Mouse (Mus musculus) G1E (cell line): ENCODE measurements around the gene Samd7.

ENCODE experiments used
- CTCF ChIP-seq: IDR thresholded peaks from 2 replicates; pipeline ENCODE4 v1.5.1; 2012; ENCODE audit warnings: low read depth, low read length, inconsistent platforms, mixed read lengths
- GATA1 ChIP-seq: IDR thresholded peaks from 2 replicates; pipeline ENCODE4 v1.6.1; 2012; ENCODE audit warnings: borderline replicate concordance, low read length, inconsistent platforms, mixed read lengths
- GATA2 ChIP-seq: IDR thresholded peaks from 2 replicates; pipeline ENCODE4 v1.6.1; 2012; ENCODE audit warnings: low read depth, low read length, inconsistent platforms, borderline replicate concordance
- POLR2AphosphoS5 ChIP-seq: IDR thresholded peaks from 2 replicates; pipeline ENCODE4 v1.6.1; 2012; ENCODE audit warnings: low read depth, low read length, inconsistent platforms; ENCODE audit not compliant: insufficient replicate concordance
- TAL1 ChIP-seq: conservative IDR thresholded peaks from 2 replicates; pipeline ENCODE4 v1.6.1; 2012; ENCODE audit warnings: low read depth, low read length, inconsistent platforms, mixed read lengths

- TF ChIP-seq TAL1: no peak
- no peak for TF ChIP-seq POLR2AphosphoS5
- TF ChIP-seq CTCF: no peak
- no peak for TF ChIP-seq GATA1
- TF ChIP-seq GATA2: no peak
Observed at GRCm38 (mm10) chr3:30729046-30729445, 17.0 kb upstream of the Samd7 start.
